In the genomic region with DNA sequence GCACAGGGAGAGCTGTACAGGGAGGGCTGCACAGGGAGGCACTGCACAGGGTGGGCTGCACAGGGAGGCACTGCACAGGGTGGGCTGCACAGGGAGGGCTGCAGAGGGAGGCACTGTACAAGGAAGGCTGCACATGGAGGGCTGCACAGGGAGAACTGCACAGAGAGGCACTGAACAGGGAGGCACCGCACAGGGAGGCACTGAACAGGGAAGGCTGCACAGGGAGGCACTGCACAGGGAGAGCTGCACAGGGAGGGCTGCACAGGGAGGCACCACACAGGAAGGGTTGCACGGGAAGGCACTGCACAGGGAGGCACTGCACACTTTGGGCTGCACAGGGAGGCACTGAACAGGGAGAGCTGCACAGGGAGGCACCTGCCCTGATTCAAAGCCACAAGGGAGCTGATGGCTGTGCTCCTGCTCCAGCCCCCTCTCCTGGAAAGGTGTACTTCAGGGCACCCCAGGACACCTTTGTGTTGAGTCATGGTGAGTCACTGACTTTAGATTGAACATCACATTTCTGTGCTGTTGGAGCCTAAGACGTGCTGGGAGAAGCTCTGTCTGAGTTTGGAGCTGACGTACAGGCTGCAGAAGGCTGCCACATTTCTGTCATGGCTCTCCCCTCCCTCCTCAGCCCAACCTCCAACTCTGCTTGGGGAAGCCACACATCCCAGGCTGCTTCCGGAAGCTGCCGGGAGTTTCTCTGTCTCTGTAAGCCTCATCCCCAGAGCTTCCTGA, we compare ENCODE assay signal across 9 mouse cellular contexts.
DNase-seq lines count a peak whose midpoint lies in the region; ATAC-seq and TF ChIP-seq lines count a peak whose summit lies in the region.
"Had no signal": no experiment of that assay in that cellular context is flagged by ENCODE, and none has a peak within 500 bp of the region (broad histone marks: within the 10 kb centered on the region; RNA-seq: fewer than 3 reads in every experiment).

No protein-coding gene starts in this region.

- 0 out of 2 replicates have a peak, but pooled peaks cover 3% of the 10 kb centered on the region for H3K27me3 ChIP-seq in hindbrain, embryonic 13.5 days
- H3K27me3 ChIP-seq in hindbrain, embryonic 11.5 days (ENCODE audit: control insufficient read depth, insufficient read depth, low read length): no peaks in the 10 kb centered on the region
- H3K27me3 ChIP-seq in forebrain, embryonic 14.5 days (replicated peaks; ENCODE audit: control insufficient read depth, insufficient read depth, low read length): no peaks in the 10 kb centered on the region
- H3K27me3 ChIP-seq in limb, embryonic 11.5 days (ENCODE audit: control insufficient read depth, insufficient read depth, low read length): no peaks in the 10 kb centered on the region
- H3K27me3 ChIP-seq in liver, embryonic 12.5 days (replicated peaks): no peaks in the 10 kb centered on the region
- H3K27me3 ChIP-seq in midbrain, postnatal 0 days (ENCODE audit: insufficient read depth, low read length): no peaks in the 10 kb centered on the region

- no peaks in the 10 kb centered on the region for H3K9me3 ChIP-seq in hindbrain, embryonic 13.5 days
- H3K9me3 ChIP-seq in hindbrain, embryonic 11.5 days (ENCODE audit: control insufficient read depth, low read length): no peaks in the 10 kb centered on the region
- no peaks in the 10 kb centered on the region for H3K9me3 ChIP-seq in forebrain, embryonic 14.5 days (replicated peaks; ENCODE audit: control insufficient read depth, low read length)
- H3K9me3 ChIP-seq in limb, embryonic 11.5 days (ENCODE audit: control insufficient read depth, low read length): no peaks in the 10 kb centered on the region
- H3K9me3 ChIP-seq in liver, embryonic 12.5 days (replicated peaks): no peaks in the 10 kb centered on the region
- H3K9me3 ChIP-seq in midbrain, postnatal 0 days (ENCODE audit: low read length): no peaks in the 10 kb centered on the region

- H3K36me3 ChIP-seq in hindbrain, embryonic 13.5 days: no peaks in the 10 kb centered on the region
- H3K36me3 ChIP-seq in hindbrain, embryonic 11.5 days (ENCODE audit: control insufficient read depth, insufficient read depth, low read length): no peaks in the 10 kb centered on the region
- no peaks in the 10 kb centered on the region for H3K36me3 ChIP-seq in forebrain, embryonic 14.5 days (ENCODE audit: control insufficient read depth, insufficient read depth, low read length)
- no peaks in the 10 kb centered on the region for H3K36me3 ChIP-seq in limb, embryonic 11.5 days (ENCODE audit: control insufficient read depth, insufficient read depth, low read length)
- H3K36me3 ChIP-seq in liver, embryonic 12.5 days: no peaks in the 10 kb centered on the region
- no peaks in the 10 kb centered on the region for H3K36me3 ChIP-seq in midbrain, postnatal 0 days (ENCODE audit: insufficient read depth, low read length)

- H3K9ac ChIP-seq in hindbrain, embryonic 13.5 days: no peak overlapping the region
- no peak overlapping the region for H3K9ac ChIP-seq in hindbrain, embryonic 11.5 days (ENCODE audit: low read depth, low read length)
- H3K9ac ChIP-seq in forebrain, embryonic 14.5 days (ENCODE audit: low read length): no peak overlapping the region
- H3K9ac ChIP-seq in limb, embryonic 11.5 days (ENCODE audit: low read length): no peak overlapping the region
- no peak overlapping the region for H3K9ac ChIP-seq in liver, embryonic 12.5 days
- H3K9ac ChIP-seq in midbrain, postnatal 0 days (replicated peaks; ENCODE audit: low read length, poor library complexity, severe bottlenecking): no peak overlapping the region

- TF ChIP-seq CTCF in midbrain, postnatal 0 days (IDR thresholded peaks at IDR 0.05): no peak

- 0 out of 2 replicates have a peak, but pooled peaks have one; percentile 21 for ATAC-seq in hindbrain, embryonic 13.5 days (ENCODE audit: low FRiP score)
- no peak for ATAC-seq in hindbrain, embryonic 11.5 days (ENCODE audit: low FRiP score)
- peak; percentile 29; the same call in 1 of the 2 replicates for ATAC-seq in forebrain, embryonic 14.5 days
- no peak for ATAC-seq in limb, embryonic 11.5 days (ENCODE audit: insufficient number of reproducible peaks, low FRiP score, low TSS enrichment, low read depth)
- no peak for ATAC-seq in liver, embryonic 12.5 days
- ATAC-seq in midbrain, postnatal 0 days (ENCODE audit: low FRiP score): no peak

- DNase-seq in hindbrain, embryonic 11.5 days (ENCODE audit: low spot score): no peak
- DNase-seq in Muller cell, postnatal 12 days (ENCODE audit: inconsistent ontology term): peak; percentile 40
- peak; percentile 29 for DNase-seq in forebrain, embryonic 14.5 days (ENCODE audit: low spot score)
- DNase-seq in limb, embryonic 11.5 days (ENCODE audit: low spot score): no peak
- DNase-seq in yolk sac, embryonic 10.5 days (ENCODE audit: low spot score): no peak
- no peak for DNase-seq in midbrain, postnatal 0 days (ENCODE audit: low spot score)
- DNase-seq: liver had no signal

- H3K4me2 ChIP-seq in hindbrain, embryonic 13.5 days: no peak overlapping the region
- H3K4me2 ChIP-seq in hindbrain, embryonic 11.5 days (replicated peaks; ENCODE audit: low read depth, low read length): no peak overlapping the region
- no peak overlapping the region for H3K4me2 ChIP-seq in forebrain, embryonic 14.5 days (ENCODE audit: low read length)
- H3K4me2 ChIP-seq in limb, embryonic 11.5 days (ENCODE audit: low read depth, severe bottlenecking): no peak overlapping the region
- H3K4me2 ChIP-seq in liver, embryonic 12.5 days: no peak overlapping the region
- H3K4me2 ChIP-seq in midbrain, postnatal 0 days (ENCODE audit: low read depth, low read length, poor library complexity, severe bottlenecking): no peak overlapping the region

- no peak overlapping the region for H3K27ac ChIP-seq in hindbrain, embryonic 13.5 days
- H3K27ac ChIP-seq in hindbrain, embryonic 11.5 days (ENCODE audit: low read depth, low read length): no peak overlapping the region
- no peak overlapping the region for H3K27ac ChIP-seq in forebrain, embryonic 14.5 days (ENCODE audit: low read depth, low read length)
- peak overlapping the region; percentile 42; the same call in 1 of the 2 replicates for H3K27ac ChIP-seq in limb, embryonic 11.5 days (replicated peaks; ENCODE audit: low read depth, low read length)
- no peak overlapping the region for H3K27ac ChIP-seq in liver, embryonic 12.5 days
- no peak overlapping the region for H3K27ac ChIP-seq in midbrain, postnatal 0 days (ENCODE audit: low read depth, low read length)

- WGBS in hindbrain, embryonic 13.5 days: 65% methylated on average over 6 of the region's 6 CpGs
- WGBS in hindbrain, embryonic 11.5 days: 63% methylated on average over 6 of the region's 6 CpGs
- 41% methylated on average over 6 of the region's 6 CpGs for WGBS in forebrain, embryonic 14.5 days
- 48% methylated on average over 6 of the region's 6 CpGs for WGBS in limb, embryonic 11.5 days
- 30% methylated on average over 6 of the region's 6 CpGs for WGBS in liver, embryonic 12.5 days (ENCODE audit: insufficient replicate concordance)
- WGBS in midbrain, postnatal 0 days: 51% methylated on average over 6 of the region's 6 CpGs

- no peak overlapping the region for H3K4me3 ChIP-seq in hindbrain, embryonic 13.5 days
- H3K4me3 ChIP-seq in hindbrain, embryonic 11.5 days (ENCODE audit: low read depth, low read length): no peak overlapping the region
- H3K4me3 ChIP-seq in forebrain, embryonic 14.5 days (ENCODE audit: low read depth, low read length): no peak overlapping the region
- H3K4me3 ChIP-seq in limb, embryonic 11.5 days (ENCODE audit: low read depth, low read length): no peak overlapping the region
- no peak overlapping the region for H3K4me3 ChIP-seq in liver, embryonic 12.5 days
- no peak overlapping the region for H3K4me3 ChIP-seq in midbrain, postnatal 0 days (ENCODE audit: low read depth, low read length)

- H3K4me1 ChIP-seq in hindbrain, embryonic 13.5 days (replicated peaks): peaks cover 18% of the 10 kb centered on the region
- no peaks in the 10 kb centered on the region for H3K4me1 ChIP-seq in hindbrain, embryonic 11.5 days (replicated peaks; ENCODE audit: control insufficient read depth, insufficient read depth, low read length)
- H3K4me1 ChIP-seq in forebrain, embryonic 14.5 days (ENCODE audit: control insufficient read depth, insufficient read depth, low read length): peaks cover 6% of the 10 kb centered on the region; the same call in 1 of the 2 replicates
- H3K4me1 ChIP-seq in limb, embryonic 11.5 days (ENCODE audit: control insufficient read depth, insufficient read depth, low read length): 0 out of 2 replicates have a peak, but pooled peaks cover 3% of the 10 kb centered on the region
- H3K4me1 ChIP-seq in liver, embryonic 12.5 days: no peaks in the 10 kb centered on the region
- H3K4me1 ChIP-seq in midbrain, postnatal 0 days (ENCODE audit: insufficient read depth, low read length): no peaks in the 10 kb centered on the region

Comparison
In these comparisons a context has a peak if more than half of its experiments do, and no peak if none do; other contexts are left out.
1. ATAC-seq: peak in hindbrain, embryonic 13.5 days (single experiment) and forebrain, embryonic 14.5 days (single experiment); none in hindbrain, embryonic 11.5 days (single experiment), limb, embryonic 11.5 days (single experiment), liver, embryonic 12.5 days (single experiment) and midbrain, postnatal 0 days (single experiment).
2. DNase-seq: peak in Muller cell, postnatal 12 days (single experiment) and forebrain, embryonic 14.5 days (single experiment); none in hindbrain, embryonic 11.5 days (single experiment), limb, embryonic 11.5 days (single experiment), yolk sac, embryonic 10.5 days (single experiment) and midbrain, postnatal 0 days (single experiment).